Mouse (Mus musculus) heart, postnatal 0 days (tissue): Measurements from ENCODE around the gene Aamp.

Experiments used
- CTCF ChIP-seq: IDR thresholded peaks from 2 replicates; pipeline ENCODE4 v1.5.1; 2016; ENCODE audit warnings: antibody characterized with exemption, control low read depth, low read depth
- EP300 ChIP-seq: IDR thresholded peaks from 2 replicates; pipeline ENCODE4 v1.6.1; 2016; ENCODE audit warnings: antibody characterized with exemption, low read depth

GRCm38 (mm10) chr1:74285212-74286010 is 873 bp upstream of the Aamp start:
- TF ChIP-seq EP300 (no peak), CTCF (no peak)
